Mouse (Mus musculus): Measurements from ENCODE around the gene Olfr61. TPM values are rescaled to one million over a fixed set of nuclear protein-coding genes. Genes with fewer than 3 reads are reported as not detected.
"Not testable (repeated sequence)": the region's sequence is repeated elsewhere in the genome, so short reads cannot be mapped to it uniquely, and the experiment has no call there.

The Olfr61 gene
- not detected in 2 replicates for polyA plus RNA-seq (2014; fragmentation: Nextera tagmentation; extraction: Ambion mirVana)

- not testable (repeated sequence) for H3K27ac ChIP-seq (ENCODE audit: low read depth, low read length); H3K36me3 ChIP-seq (ENCODE audit: control insufficient read depth, insufficient read depth, low read length); H3K9me3 ChIP-seq (ENCODE audit: control insufficient read depth, low read length); H3K4me1 ChIP-seq (ENCODE audit: control insufficient read depth, insufficient read depth, low read length); H3K4me3 ChIP-seq (ENCODE audit: low read depth, low read length); H3K27me3 ChIP-seq (ENCODE audit: control insufficient read depth, insufficient read depth, low read length); H3K4me2 ChIP-seq (ENCODE audit: low read depth, low read length); ATAC-seq (ENCODE audit: low read depth); H3K9ac ChIP-seq (replicated peaks; ENCODE audit: low read depth, low read length)
- WGBS = 92% methylated on average over 3 of the region's 3 CpGs
These were observed at the start of gene Olfr61 for GRCm38 (mm10) chr7:140628670-140629069. Olfr61 (plus strand) TSS chr7:140628970.

DNA sequence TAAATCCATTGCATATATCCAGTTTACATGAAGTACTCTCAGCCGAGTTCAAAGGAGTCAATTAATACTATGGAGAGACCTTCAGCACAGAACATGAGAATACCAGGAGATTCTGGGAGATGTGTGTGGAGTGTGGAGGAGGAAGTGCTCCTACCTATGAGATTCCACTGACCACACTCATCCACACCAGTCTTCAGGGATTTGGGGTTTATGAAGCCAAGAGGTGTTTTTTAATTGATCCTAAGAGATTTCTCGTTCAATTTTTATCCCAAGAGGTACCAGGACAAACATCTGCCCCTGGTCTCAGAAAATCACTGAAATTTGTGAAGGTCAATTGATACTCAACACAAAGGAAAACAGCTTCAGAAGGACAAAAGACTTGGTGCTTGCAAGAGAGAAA lies 27.8 kb upstream of the Olfr61 start, which contains the start of gene Olfr46:
TSS of gene Olfr46 (plus strand) at position 301 of the 400 bp plus-strand sequence.
- not testable (repeated sequence) for H3K27me3 ChIP-seq (ENCODE audit: control insufficient read depth, insufficient read depth, low read length); H3K27ac ChIP-seq (ENCODE audit: low read depth, low read length); H3K4me2 ChIP-seq (ENCODE audit: low read depth, low read length); H3K4me1 ChIP-seq (ENCODE audit: control insufficient read depth, insufficient read depth, low read length); H3K4me3 ChIP-seq (ENCODE audit: low read depth, low read length); H3K9me3 ChIP-seq (ENCODE audit: control insufficient read depth, low read length); H3K36me3 ChIP-seq (ENCODE audit: control insufficient read depth, insufficient read depth, low read length); ATAC-seq (ENCODE audit: low read depth); H3K9ac ChIP-seq (replicated peaks; ENCODE audit: low read depth, low read length)
- 85% methylated on average over 2 of the region's 2 CpGs for WGBS

GRCm38 (mm10) chr7:140630559-140630958 lies 1.8 kb downstream of the Olfr61 start:
- no peak overlapping the region for H3K4me2 ChIP-seq (ENCODE audit: low read depth, low read length)
- WGBS = 84% methylated on average over 1 of the region's 1 CpGs
- H3K4me3 ChIP-seq (ENCODE audit: low read depth, low read length) = no peak overlapping the region
- H3K9me3 ChIP-seq (ENCODE audit: control insufficient read depth, low read length) = no peaks in the 10 kb centered on the region
- no peaks in the 10 kb centered on the region for H3K36me3 ChIP-seq (ENCODE audit: control insufficient read depth, insufficient read depth, low read length)
- no peak overlapping the region for H3K9ac ChIP-seq (replicated peaks; ENCODE audit: low read depth, low read length)
- ATAC-seq (ENCODE audit: low read depth) = no peak
- no peaks in the 10 kb centered on the region for H3K27me3 ChIP-seq (ENCODE audit: control insufficient read depth, insufficient read depth, low read length)
- no peaks in the 10 kb centered on the region for H3K4me1 ChIP-seq (ENCODE audit: control insufficient read depth, insufficient read depth, low read length)
- H3K27ac ChIP-seq (ENCODE audit: low read depth, low read length) = no peak overlapping the region

- Histone ChIP-seq H3K4me2 (ENCODE audit: low read depth, low read length) (no peak within 1 kb of the TSS), H3K27ac (ENCODE audit: low read depth, low read length) (no peak within 1 kb of the TSS), H3K4me1 (ENCODE audit: control insufficient read depth, insufficient read depth, low read length) (no peaks in the 10 kb centered on the region), H3K36me3 (ENCODE audit: control insufficient read depth, insufficient read depth, low read length) (no peaks in the 10 kb centered on the region), H3K27me3 (ENCODE audit: control insufficient read depth, insufficient read depth, low read length) (no peaks in the 10 kb centered on the region), H3K9ac (replicated peaks; ENCODE audit: low read depth, low read length) (no peak within 1 kb of the TSS), H3K4me3 (ENCODE audit: low read depth, low read length) (no peak within 1 kb of the TSS), H3K9me3 (ENCODE audit: control insufficient read depth, low read length) (no peaks in the 10 kb centered on the region)
- ATAC-seq (ENCODE audit: low read depth) = no peak
- WGBS = 84% methylated on average over 1 of the region's 1 CpGs
These were observed 17.4 kb downstream of the Olfr61 start, which contains the start of gene Olfr53 for GRCm38 (mm10) chr7:140646152-140646551. Olfr53 (plus strand) TSS chr7:140646452.

GRCm38 (mm10) chr7:140659630-140660029 lies 30.9 kb downstream of the Olfr61 start, which contains the start of gene Olfr539:
Olfr539 (plus strand) TSS chr7:140659930.
- WGBS = 77% methylated on average over 4 of the region's 4 CpGs

DNA sequence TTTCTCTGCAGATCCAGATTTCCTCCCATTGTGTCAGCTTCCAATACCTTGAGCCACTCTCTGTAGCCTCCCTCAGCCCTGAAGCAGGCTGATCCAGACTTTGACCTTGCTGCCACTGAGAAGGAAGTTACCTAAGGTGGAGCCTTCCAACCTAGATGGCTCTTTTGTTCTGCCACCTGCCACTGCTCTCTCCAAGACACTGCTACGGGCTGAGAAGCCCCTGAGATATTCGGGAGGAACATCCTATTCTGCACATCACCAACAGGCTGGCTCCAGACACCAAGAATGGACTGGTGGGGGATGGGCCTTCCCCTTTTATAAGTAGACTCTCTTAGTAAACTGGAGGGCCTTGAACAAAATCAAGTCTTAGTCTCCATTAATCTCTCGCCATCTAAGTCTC lies 41.9 kb downstream of the Olfr61 start:
- H3K4me3 ChIP-seq (ENCODE audit: low read depth, low read length); H3K27me3 ChIP-seq (ENCODE audit: control insufficient read depth, insufficient read depth, low read length); H3K4me1 ChIP-seq (ENCODE audit: control insufficient read depth, insufficient read depth, low read length); H3K36me3 ChIP-seq (ENCODE audit: control insufficient read depth, insufficient read depth, low read length); H3K9ac ChIP-seq (replicated peaks; ENCODE audit: low read depth, low read length); H3K9me3 ChIP-seq (ENCODE audit: control insufficient read depth, low read length); H3K27ac ChIP-seq (ENCODE audit: low read depth, low read length); ATAC-seq (ENCODE audit: low read depth); H3K4me2 ChIP-seq (ENCODE audit: low read depth, low read length): not testable (repeated sequence)
- 85% methylated on average over 3 of the region's 3 CpGs for WGBS

More at GRCm38 (mm10) chr7:140659630-140660029, 30.9 kb downstream of the Olfr61 start, which contains the start of gene Olfr539:
- no peak within 1 kb of the TSS for H3K4me3 ChIP-seq (ENCODE audit: low read depth, low read length)
- H3K27me3 ChIP-seq (ENCODE audit: control insufficient read depth, insufficient read depth, low read length) = no peaks in the 10 kb centered on the region
- no peaks in the 10 kb centered on the region for H3K4me1 ChIP-seq (ENCODE audit: control insufficient read depth, insufficient read depth, low read length)
- no peak for ATAC-seq (ENCODE audit: low read depth)
- no peaks in the 10 kb centered on the region for H3K9me3 ChIP-seq (ENCODE audit: control insufficient read depth, low read length)
- H3K9ac ChIP-seq (replicated peaks; ENCODE audit: low read depth, low read length) = no peak within 1 kb of the TSS
- H3K4me2 ChIP-seq (ENCODE audit: low read depth, low read length) = no peak within 1 kb of the TSS
- H3K36me3 ChIP-seq (ENCODE audit: control insufficient read depth, insufficient read depth, low read length) = no peaks in the 10 kb centered on the region
- H3K27ac ChIP-seq (ENCODE audit: low read depth, low read length) = no peak within 1 kb of the TSS

DNA sequence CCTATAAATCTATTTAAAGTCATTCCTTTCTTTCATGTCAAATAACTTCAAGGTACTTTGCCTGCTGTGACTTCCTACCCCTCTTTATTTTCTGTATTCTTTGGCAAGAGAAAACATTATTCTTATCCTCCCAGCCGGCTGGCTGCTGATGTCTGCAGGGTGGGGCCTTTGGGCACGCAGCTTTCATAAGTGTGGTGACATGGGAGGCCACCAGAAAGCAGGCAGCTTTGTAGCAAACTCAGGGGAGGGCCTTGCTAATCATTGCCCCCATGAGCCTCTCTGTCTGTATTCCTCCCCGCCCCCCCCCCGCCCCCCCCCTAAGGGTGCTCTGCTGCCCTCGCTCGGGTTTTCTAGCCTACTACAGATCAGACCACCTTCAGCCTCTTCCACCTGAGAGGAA lies 47.1 kb downstream of the Olfr61 start:
- Histone ChIP-seq H3K4me1 (ENCODE audit: control insufficient read depth, insufficient read depth, low read length) (no peaks in the 10 kb centered on the region), H3K9me3 (ENCODE audit: control insufficient read depth, low read length) (no peaks in the 10 kb centered on the region), H3K27me3 (ENCODE audit: control insufficient read depth, insufficient read depth, low read length) (no peaks in the 10 kb centered on the region), H3K36me3 (ENCODE audit: control insufficient read depth, insufficient read depth, low read length) (no peaks in the 10 kb centered on the region), H3K9ac (replicated peaks; ENCODE audit: low read depth, low read length) (no peak overlapping the region), H3K4me3 (ENCODE audit: low read depth, low read length) (no peak overlapping the region), H3K27ac (ENCODE audit: low read depth, low read length) (no peak overlapping the region), H3K4me2 (ENCODE audit: low read depth, low read length) (peak overlapping the region; percentile 18; the same call in 1 of the 2 replicates)
- ATAC-seq (ENCODE audit: low read depth) = no peak
- 4% methylated on average over 4 of the region's 6 CpGs for WGBS

DNA sequence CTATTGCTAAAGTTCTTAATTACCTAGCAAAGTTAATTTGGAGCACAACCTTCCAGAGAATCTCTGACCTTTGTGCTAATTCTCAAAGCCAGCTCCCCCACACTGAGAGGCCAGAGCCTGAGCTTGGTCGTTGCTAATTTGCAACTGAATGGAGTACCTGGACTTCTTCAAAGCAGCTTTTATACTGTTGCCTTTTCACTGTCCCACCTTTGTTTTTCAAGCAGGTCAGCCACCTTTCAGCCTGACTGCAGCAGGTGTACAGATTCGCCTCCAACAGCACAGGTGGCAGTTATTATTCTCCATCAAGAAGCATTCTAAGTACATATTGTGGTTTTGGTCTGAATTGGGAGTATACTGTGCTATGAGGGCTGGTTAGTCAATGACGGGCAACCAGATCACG lies 50.8 kb downstream of the Olfr61 start:
- not testable (repeated sequence) for H3K9me3 ChIP-seq (ENCODE audit: control insufficient read depth, low read length); H3K4me2 ChIP-seq (ENCODE audit: low read depth, low read length); H3K9ac ChIP-seq (replicated peaks; ENCODE audit: low read depth, low read length); H3K36me3 ChIP-seq (ENCODE audit: control insufficient read depth, insufficient read depth, low read length); H3K4me3 ChIP-seq (ENCODE audit: low read depth, low read length); ATAC-seq (ENCODE audit: low read depth); H3K27me3 ChIP-seq (ENCODE audit: control insufficient read depth, insufficient read depth, low read length); H3K27ac ChIP-seq (ENCODE audit: low read depth, low read length); H3K4me1 ChIP-seq (ENCODE audit: control insufficient read depth, insufficient read depth, low read length)
- WGBS = 66% methylated on average over 4 of the region's 4 CpGs

GRCm38 (mm10) chr7:140681651-140682050 lies 52.9 kb downstream of the Olfr61 start, which contains the start of gene Olfr45:
Olfr45 (plus strand) TSS chr7:140681951.
- H3K36me3 ChIP-seq (ENCODE audit: control insufficient read depth, insufficient read depth, low read length) = no peaks in the 10 kb centered on the region
- H3K4me3 ChIP-seq (ENCODE audit: low read depth, low read length) = no peak within 1 kb of the TSS
- H3K9me3 ChIP-seq (ENCODE audit: control insufficient read depth, low read length) = no peaks in the 10 kb centered on the region
- no peak within 1 kb of the TSS for H3K9ac ChIP-seq (replicated peaks; ENCODE audit: low read depth, low read length)
- WGBS = 89% methylated on average over 1 of the region's 1 CpGs
- H3K27ac ChIP-seq (ENCODE audit: low read depth, low read length) = no peak within 1 kb of the TSS
- H3K4me2 ChIP-seq (ENCODE audit: low read depth, low read length) = no peak within 1 kb of the TSS
- ATAC-seq (ENCODE audit: low read depth) = no peak
- no peaks in the 10 kb centered on the region for H3K4me1 ChIP-seq (ENCODE audit: control insufficient read depth, insufficient read depth, low read length)
- no peaks in the 10 kb centered on the region for H3K27me3 ChIP-seq (ENCODE audit: control insufficient read depth, insufficient read depth, low read length)
